Mouse (Mus musculus): ENCODE data around the gene Ccnl1. TPM values are rescaled to one million over a fixed set of nuclear protein-coding genes. Genes with fewer than 3 reads are reported as not detected.

Gene Ccnl1
- polyA plus RNA-seq, 1 experiment from 2014 or later: 129 TPM

- Histone ChIP-seq H3K9ac (no peak overlapping the region), H3K27me3 (ENCODE audit: insufficient read depth, low read length) (no peaks in the 10 kb centered on the region), H3K4me2 (no peak overlapping the region), H3K9me3 (ENCODE audit: low read depth, low read length) (no peaks in the 10 kb centered on the region), H3K27ac (ENCODE audit: low read depth) (no peak overlapping the region), H3K36me3 (ENCODE audit: insufficient read depth) (no peaks in the 10 kb centered on the region), H3K4me1 (ENCODE audit: insufficient read depth) (no peaks in the 10 kb centered on the region), H3K4me3 (ENCODE audit: low read depth, low read length) (no peak overlapping the region)
- TF ChIP-seq CTCF (IDR thresholded peaks at IDR 0.05; ENCODE audit: low read depth): no peak
- DNase-seq: no peak
- no peak for ATAC-seq (ENCODE audit: insufficient read depth)
- WGBS: 89% methylated on average over 2 of the region's 2 CpGs
These were observed 48.6 kb downstream of the Ccnl1 start for GRCm38 (mm10) chr3:65909454-65909853.

- TF ChIP-seq CTCF (IDR thresholded peaks at IDR 0.05; ENCODE audit: low read depth): no peak
- Histone ChIP-seq H3K9ac (no peak overlapping the region), H3K36me3 (ENCODE audit: insufficient read depth) (no peaks in the 10 kb centered on the region), H3K4me1 (ENCODE audit: insufficient read depth) (no peaks in the 10 kb centered on the region), H3K27me3 (ENCODE audit: insufficient read depth, low read length) (no peaks in the 10 kb centered on the region), H3K9me3 (ENCODE audit: low read depth, low read length) (no peaks in the 10 kb centered on the region), H3K4me2 (no peak overlapping the region), H3K27ac (ENCODE audit: low read depth) (no peak overlapping the region), H3K4me3 (ENCODE audit: low read depth, low read length) (no peak overlapping the region)
- ATAC-seq (ENCODE audit: insufficient read depth): no peak
- no peak for DNase-seq
- WGBS: 95% methylated on average over 4 of the region's 4 CpGs
These were observed 50.5 kb downstream of the Ccnl1 start for GRCm38 (mm10) chr3:65907536-65907935.

- no peaks in the 10 kb centered on the region for H3K36me3 ChIP-seq (ENCODE audit: insufficient read depth)
- ATAC-seq (ENCODE audit: insufficient read depth) (peak; percentile 47; the same call in 1 of the 2 replicates), DNase-seq (peak; percentile 25)
- no peak overlapping the region for H3K4me3 ChIP-seq (ENCODE audit: low read depth, low read length)
- no peak overlapping the region for H3K4me2 ChIP-seq
- no peaks in the 10 kb centered on the region for H3K9me3 ChIP-seq (ENCODE audit: low read depth, low read length)
- no peak overlapping the region for H3K27ac ChIP-seq (ENCODE audit: low read depth)
- TF ChIP-seq CTCF (IDR thresholded peaks at IDR 0.05; ENCODE audit: low read depth): no peak
- no peak overlapping the region for H3K9ac ChIP-seq
- WGBS: 14% methylated on average over 7 of the region's 7 CpGs
- no peaks in the 10 kb centered on the region for H3K4me1 ChIP-seq (ENCODE audit: insufficient read depth)
- H3K27me3 ChIP-seq (ENCODE audit: insufficient read depth, low read length): no peaks in the 10 kb centered on the region
These were observed 52.5 kb downstream of the Ccnl1 start for GRCm38 (mm10) chr3:65905281-65906169.

- Histone ChIP-seq H3K27me3 (ENCODE audit: insufficient read depth, low read length) (no peaks in the 10 kb centered on the region), H3K4me3 (ENCODE audit: low read depth, low read length) (no peak overlapping the region), H3K4me1 (ENCODE audit: insufficient read depth) (no peaks in the 10 kb centered on the region), H3K9me3 (ENCODE audit: low read depth, low read length) (no peaks in the 10 kb centered on the region), H3K27ac (ENCODE audit: low read depth) (no peak overlapping the region), H3K9ac (no peak overlapping the region), H3K4me2 (no peak overlapping the region), H3K36me3 (ENCODE audit: insufficient read depth) (no peaks in the 10 kb centered on the region)
- DNase-seq (no peak), ATAC-seq (ENCODE audit: insufficient read depth) (peak; percentile 56; the same call in 1 of the 2 replicates)
- TF ChIP-seq CTCF (IDR thresholded peaks at IDR 0.05; ENCODE audit: low read depth): no peak
- 15% methylated on average over 6 of the region's 6 CpGs for WGBS
These were observed 53.3 kb downstream of the Ccnl1 start for GRCm38 (mm10) chr3:65904711-65905110.

- no peak for ATAC-seq (ENCODE audit: insufficient read depth)
- Histone ChIP-seq H3K9me3 (ENCODE audit: low read depth, low read length) (no peaks in the 10 kb centered on the region), H3K4me1 (ENCODE audit: insufficient read depth) (no peaks in the 10 kb centered on the region), H3K9ac (no peak overlapping the region), H3K27me3 (ENCODE audit: insufficient read depth, low read length) (no peaks in the 10 kb centered on the region), H3K4me2 (no peak overlapping the region), H3K27ac (ENCODE audit: low read depth) (no peak overlapping the region), H3K36me3 (ENCODE audit: insufficient read depth) (no peaks in the 10 kb centered on the region), H3K4me3 (ENCODE audit: low read depth, low read length) (no peak overlapping the region)
- 5% methylated on average over 4 of the region's 4 CpGs for WGBS
- DNase-seq: no peak
- TF ChIP-seq CTCF (IDR thresholded peaks at IDR 0.05; ENCODE audit: low read depth): no peak
These were observed 53.9 kb downstream of the Ccnl1 start for GRCm38 (mm10) chr3:65904106-65904505.

GRCm38 (mm10) chr3:65898598-65899278, 59.3 kb downstream of the Ccnl1 start:
- 51% methylated on average over 8 of the region's 8 CpGs for WGBS
- no peak overlapping the region for H3K4me2 ChIP-seq
- no peaks in the 10 kb centered on the region for H3K36me3 ChIP-seq (ENCODE audit: insufficient read depth)
- no peaks in the 10 kb centered on the region for H3K27me3 ChIP-seq (ENCODE audit: insufficient read depth, low read length)
- H3K4me1 ChIP-seq (ENCODE audit: insufficient read depth): no peaks in the 10 kb centered on the region
- no peak for TF ChIP-seq CTCF (IDR thresholded peaks at IDR 0.05; ENCODE audit: low read depth)
- H3K9ac ChIP-seq: no peak overlapping the region
- no peaks in the 10 kb centered on the region for H3K9me3 ChIP-seq (ENCODE audit: low read depth, low read length)
- ATAC-seq (ENCODE audit: insufficient read depth) (no peak), DNase-seq (no peak)
- H3K4me3 ChIP-seq (ENCODE audit: low read depth, low read length): no peak overlapping the region
- H3K27ac ChIP-seq (ENCODE audit: low read depth): no peak overlapping the region

Measured in lung, embryonic 14.5 days (tissue).